Mouse (Mus musculus): Measurements from ENCODE around the gene Vav2.

Vav2 gene

GRCm38 (mm10) chr2:27373349-27373748 lies 53.5 kb downstream of the Vav2 start:
- DNase-seq (ENCODE audit: extremely low read depth, low read depth) = peak; percentile 68

- no peak for DNase-seq (ENCODE audit: extremely low read depth, low read depth)
These were observed 55.4 kb downstream of the Vav2 start for GRCm38 (mm10) chr2:27371450-27371849.

GRCm38 (mm10) chr2:27368980-27369379 lies 57.9 kb downstream of the Vav2 start:
- no peak for DNase-seq (ENCODE audit: extremely low read depth, low read depth)

GRCm38 (mm10) chr2:27365296-27365695 lies 61.5 kb downstream of the Vav2 start:
- DNase-seq (ENCODE audit: extremely low read depth, low read depth) = no peak

- no peak for DNase-seq (ENCODE audit: extremely low read depth, low read depth)
These were observed 65.0 kb downstream of the Vav2 start for GRCm38 (mm10) chr2:27361786-27362185.

GRCm38 (mm10) chr2:27358461-27358860 lies 68.4 kb downstream of the Vav2 start:
- no peak for DNase-seq (ENCODE audit: extremely low read depth, low read depth)

GRCm38 (mm10) chr2:27355684-27356083 lies 71.1 kb downstream of the Vav2 start:
- no peak for DNase-seq (ENCODE audit: extremely low read depth, low read depth)

- no peak for DNase-seq (ENCODE audit: extremely low read depth, low read depth)
These were observed 72.1 kb downstream of the Vav2 start for GRCm38 (mm10) chr2:27354610-27355211.

GRCm38 (mm10) chr2:27352720-27353119 lies 74.1 kb downstream of the Vav2 start:
- no peak for DNase-seq (ENCODE audit: extremely low read depth, low read depth)

GRCm38 (mm10) chr2:27350371-27350770 lies 76.5 kb downstream of the Vav2 start:
- peak; percentile 63 for DNase-seq (ENCODE audit: extremely low read depth, low read depth)

- DNase-seq (ENCODE audit: extremely low read depth, low read depth) = peak; percentile 17
These were observed 82.8 kb downstream of the Vav2 start for GRCm38 (mm10) chr2:27343984-27344453.

GRCm38 (mm10) chr2:27340682-27341081 lies 86.2 kb downstream of the Vav2 start:
- DNase-seq (ENCODE audit: extremely low read depth, low read depth) = no peak

- no peak for DNase-seq (ENCODE audit: extremely low read depth, low read depth)
These were observed 87.8 kb downstream of the Vav2 start for GRCm38 (mm10) chr2:27339051-27339450.

GRCm38 (mm10) chr2:27337261-27337660 lies 89.6 kb downstream of the Vav2 start:
- DNase-seq (ENCODE audit: extremely low read depth, low read depth) = no peak

GRCm38 (mm10) chr2:27336600-27336999 lies 90.2 kb downstream of the Vav2 start:
- DNase-seq (ENCODE audit: extremely low read depth, low read depth) = no peak

GRCm38 (mm10) chr2:27334816-27335215 lies 92.0 kb downstream of the Vav2 start:
- no peak for DNase-seq (ENCODE audit: extremely low read depth, low read depth)

GRCm38 (mm10) chr2:27331560-27331959 lies 95.3 kb downstream of the Vav2 start:
- no peak for DNase-seq (ENCODE audit: extremely low read depth, low read depth)

GRCm38 (mm10) chr2:27330446-27330845 lies 96.4 kb downstream of the Vav2 start:
- DNase-seq (ENCODE audit: extremely low read depth, low read depth) = no peak

- DNase-seq (ENCODE audit: extremely low read depth, low read depth) = no peak
These were observed 97.3 kb downstream of the Vav2 start for GRCm38 (mm10) chr2:27329386-27330060.

- no peak for DNase-seq (ENCODE audit: extremely low read depth, low read depth)
These were observed 98.2 kb downstream of the Vav2 start for GRCm38 (mm10) chr2:27328613-27329041.

GRCm38 (mm10) chr2:27327886-27328285 lies 98.9 kb downstream of the Vav2 start:
- DNase-seq (ENCODE audit: extremely low read depth, low read depth) = no peak

GRCm38 (mm10) chr2:27327076-27327475 lies 99.8 kb downstream of the Vav2 start:
- no peak for DNase-seq (ENCODE audit: extremely low read depth, low read depth)

- DNase-seq (ENCODE audit: extremely low read depth, low read depth) = no peak
These were observed 100.5 kb downstream of the Vav2 start for GRCm38 (mm10) chr2:27326357-27326756.

Measured in MEL-GATA-1-ER (cell line).